7 mouse cellular contexts compared by ENCODE assay signal in genomic region chr5:129008008-129008407, GRCm38 (mm10). TPM values are rescaled to one million over a fixed set of nuclear protein-coding genes. Genes with fewer than 3 reads are reported as not detected.
DNase-seq lines count a peak whose midpoint lies in the region; ATAC-seq lines count a peak whose summit lies in the region.

No protein-coding gene starts in this region.

- WGBS in embryonic facial prominence, embryonic 12.5 days, result under 1% methylated on average over 18 of the region's 18 CpGs
- 0% methylated on average over 17 of the region's 18 CpGs for WGBS in hindbrain, embryonic 14.5 days

- H3K27ac ChIP-seq in embryonic facial prominence, embryonic 12.5 days, result peak overlapping the region; percentile 57; the same call in 1 of the 2 replicates
- 0 out of 2 replicates have a peak overlapping the region, but pooled peaks have one; percentile 3 for H3K27ac ChIP-seq in hindbrain, embryonic 14.5 days

- H3K4me3 ChIP-seq in embryonic facial prominence, embryonic 12.5 days, result peak overlapping the region; percentile 79
- H3K4me3 ChIP-seq in hindbrain, embryonic 14.5 days (replicated peaks; ENCODE audit: low read length), result peak overlapping the region; percentile 54
- peak overlapping the region; percentile 93 for H3K4me3 ChIP-seq in megakaryocyte, embryonic 14.5 days (replicated peaks)

- H3K36me3 ChIP-seq in embryonic facial prominence, embryonic 12.5 days, result no peaks in the 10 kb centered on the region
- peaks cover 8% of the 10 kb centered on the region; the same call in 1 of the 2 replicates for H3K36me3 ChIP-seq in hindbrain, embryonic 14.5 days (replicated peaks; ENCODE audit: control insufficient read depth, insufficient read depth)
- H3K36me3 ChIP-seq in megakaryocyte, embryonic 14.5 days (replicated peaks; ENCODE audit: low read length), result peaks cover 32% of the 10 kb centered on the region

- H3K9ac ChIP-seq in embryonic facial prominence, embryonic 12.5 days, result peak overlapping the region; percentile 83
- peak overlapping the region; percentile 68 for H3K9ac ChIP-seq in hindbrain, embryonic 14.5 days

- peak overlapping the region; percentile 68 for H3K4me2 ChIP-seq in embryonic facial prominence, embryonic 12.5 days (replicated peaks)
- peak overlapping the region; percentile 51 for H3K4me2 ChIP-seq in hindbrain, embryonic 14.5 days (replicated peaks)

- H3K27me3 ChIP-seq in embryonic facial prominence, embryonic 12.5 days, result no peaks in the 10 kb centered on the region
- no peaks in the 10 kb centered on the region for H3K27me3 ChIP-seq in hindbrain, embryonic 14.5 days (ENCODE audit: control insufficient read depth, insufficient read depth, low read length)
- no peaks in the 10 kb centered on the region for H3K27me3 ChIP-seq in megakaryocyte, embryonic 14.5 days (replicated peaks)

- peak; percentile 64 for ATAC-seq in embryonic facial prominence, embryonic 12.5 days (ENCODE audit: insufficient number of reproducible peaks, insufficient read depth, low FRiP score, low TSS enrichment)
- ATAC-seq in hindbrain, embryonic 14.5 days (ENCODE audit: low FRiP score), result no peak; the same call in 1 of the 2 replicates

- peak; percentile 32 for DNase-seq in right cerebral cortex, postnatal 4 days
- no peak for DNase-seq in right cerebral cortex, postnatal 14 days
- DNase-seq in hindbrain, embryonic 14.5 days (ENCODE audit: low spot score), result peak; percentile 40
- DNase-seq in layer of hippocampus, adult 9-11 months, result no peak
- DNase-seq in spleen, adult 18-20 months, result no peak

- peaks cover 10% of the 10 kb centered on the region; the same call in 1 of the 2 replicates for H3K4me1 ChIP-seq in embryonic facial prominence, embryonic 12.5 days
- H3K4me1 ChIP-seq in hindbrain, embryonic 14.5 days (replicated peaks; ENCODE audit: control insufficient read depth, insufficient read depth, low read length), result peaks cover 17% of the 10 kb centered on the region
- peaks cover 84% of the 10 kb centered on the region for H3K4me1 ChIP-seq in megakaryocyte, embryonic 14.5 days

- no peaks in the 10 kb centered on the region for H3K9me3 ChIP-seq in embryonic facial prominence, embryonic 12.5 days
- H3K9me3 ChIP-seq in hindbrain, embryonic 14.5 days (ENCODE audit: control insufficient read depth, low read length), result no peaks in the 10 kb centered on the region
- no peaks in the 10 kb centered on the region for H3K9me3 ChIP-seq in megakaryocyte, embryonic 14.5 days

RNA-seq across cellular contexts. Expression of gene Stx2, which starts 0.4 kb away (rescaled TPM):
- 36.2 and 40.7 TPM in 2 replicates for polyA plus RNA-seq in embryonic facial prominence, embryonic 12.5 days (2016; fragmentation: Nextera tagmentation; extraction: Ambion mirVana)
- polyA plus RNA-seq in hindbrain, embryonic 14.5 days (2014; fragmentation: Nextera tagmentation; extraction: Ambion mirVana), result 15.0 and 15.2 TPM in 2 replicates
- polyA plus RNA-seq in megakaryocyte, embryonic 14.5 days (2012; ENCODE audit: insufficient read depth, low replicate concordance), result 12.8 and 23.7 TPM in 2 replicates

RNA-seq across cellular contexts. Expression of gene Ran, which starts 11.9 kb away (rescaled TPM):
- polyA plus RNA-seq in embryonic facial prominence, embryonic 12.5 days (2016; fragmentation: Nextera tagmentation; extraction: Ambion mirVana), result 630 and 652 TPM in 2 replicates
- 343 and 359 TPM in 2 replicates for polyA plus RNA-seq in hindbrain, embryonic 14.5 days (2014; fragmentation: Nextera tagmentation; extraction: Ambion mirVana)
- 3,634 and 3,734 TPM in 2 replicates for polyA plus RNA-seq in megakaryocyte, embryonic 14.5 days (2012; ENCODE audit: insufficient read depth, low replicate concordance)

RNA-seq across cellular contexts. Expression of gene Rimbp2, which starts 54.7 kb away (rescaled TPM):
- polyA plus RNA-seq in embryonic facial prominence, embryonic 12.5 days (2016; fragmentation: Nextera tagmentation; extraction: Ambion mirVana), result 0.19 and 0.57 TPM in 2 replicates
- polyA plus RNA-seq in hindbrain, embryonic 14.5 days (2014; fragmentation: Nextera tagmentation; extraction: Ambion mirVana), result 8.1 and 8.9 TPM in 2 replicates
- 0.25 TPM in 1 of 2 replicates, not detected in the other for polyA plus RNA-seq in megakaryocyte, embryonic 14.5 days (2012; ENCODE audit: insufficient read depth, low replicate concordance)

Comparison
In these comparisons a context has a peak if more than half of its experiments do, and no peak if none do; other contexts are left out.
1. DNase-seq: peak in right cerebral cortex, postnatal 4 days (single experiment) and hindbrain, embryonic 14.5 days (single experiment); none in right cerebral cortex, postnatal 14 days (single experiment), layer of hippocampus, adult 9-11 months (single experiment) and spleen, adult 18-20 months (0 of 2).
2. Peak in every context shown above with its lines, with median percentiles within 50 percentile points of each other: H3K4me3 ChIP-seq.